Mouse (Mus musculus) Muller cell, postnatal 12 days (primary cell): ENCODE measurements at regions not wholly inside any gene's neighbourhood (a gene's known extent, or its start where the extent isn't known, plus 50 kb on each side); places are given as distances from the start of the nearest gene placed in this dataset.

Experiments
- DNase-seq: peaks from one replicate; pipeline ENCODE4 v3.0.0-alpha.2; 2015; ENCODE audit errors: inconsistent ontology term

GRCm38 (mm10) chr8:15271793-15272587 is 226.1 kb upstream of the BB014433 start:
- peak; percentile 13 for DNase-seq

- peak; percentile 22 for DNase-seq
Observed at GRCm38 (mm10) chr8:15270290-15270689, 224.4 kb upstream of the BB014433 start.

GRCm38 (mm10) chr8:15244770-15245485 is 199.1 kb upstream of the BB014433 start:
- DNase-seq = no peak

- DNase-seq = peak; percentile 1
Observed at GRCm38 (mm10) chr8:15235410-15235809, 189.5 kb upstream of the BB014433 start.

- no peak for DNase-seq
Observed at GRCm38 (mm10) chr8:15233241-15233640, 187.4 kb upstream of the BB014433 start.

GRCm38 (mm10) chr8:15230217-15230616 is 184.3 kb upstream of the BB014433 start:
- no peak for DNase-seq

GRCm38 (mm10) chr8:15221211-15221912 is 175.5 kb upstream of the BB014433 start:
- DNase-seq = peak; percentile 17

GRCm38 (mm10) chr8:15209856-15210521 is 164.1 kb upstream of the BB014433 start:
- no peak for DNase-seq

- no peak for DNase-seq
Observed at GRCm38 (mm10) chr8:15201556-15201955, 155.7 kb upstream of the BB014433 start.

GRCm38 (mm10) chr8:15190708-15191107 is 144.8 kb upstream of the BB014433 start:
- no peak for DNase-seq

GRCm38 (mm10) chr8:15189079-15189612 is 143.3 kb upstream of the BB014433 start:
- no peak for DNase-seq
